Mouse (Mus musculus) testis, adult 2 months (tissue): Measurements from ENCODE around the gene Zfc3h1.

Experiments
- CTCF ChIP-seq: fragments of 200-500 bp; IDR thresholded peaks from 2 replicates; pipeline ENCODE4 v1.5.1; 2012; ENCODE audit warnings: low read depth, mild to moderate bottlenecking, inconsistent platforms, low read length, moderate library complexity; ENCODE audit not compliant: control insufficient read depth, insufficient read depth, insufficient replicate concordance
- POLR2A ChIP-seq: fragments of 200-500 bp; IDR thresholded peaks from 2 replicates; pipeline ENCODE4 v1.6.1; 2012; ENCODE audit warnings: low read depth, mild to moderate bottlenecking, inconsistent platforms, low read length, moderate library complexity; ENCODE audit not compliant: control insufficient read depth

DNA sequence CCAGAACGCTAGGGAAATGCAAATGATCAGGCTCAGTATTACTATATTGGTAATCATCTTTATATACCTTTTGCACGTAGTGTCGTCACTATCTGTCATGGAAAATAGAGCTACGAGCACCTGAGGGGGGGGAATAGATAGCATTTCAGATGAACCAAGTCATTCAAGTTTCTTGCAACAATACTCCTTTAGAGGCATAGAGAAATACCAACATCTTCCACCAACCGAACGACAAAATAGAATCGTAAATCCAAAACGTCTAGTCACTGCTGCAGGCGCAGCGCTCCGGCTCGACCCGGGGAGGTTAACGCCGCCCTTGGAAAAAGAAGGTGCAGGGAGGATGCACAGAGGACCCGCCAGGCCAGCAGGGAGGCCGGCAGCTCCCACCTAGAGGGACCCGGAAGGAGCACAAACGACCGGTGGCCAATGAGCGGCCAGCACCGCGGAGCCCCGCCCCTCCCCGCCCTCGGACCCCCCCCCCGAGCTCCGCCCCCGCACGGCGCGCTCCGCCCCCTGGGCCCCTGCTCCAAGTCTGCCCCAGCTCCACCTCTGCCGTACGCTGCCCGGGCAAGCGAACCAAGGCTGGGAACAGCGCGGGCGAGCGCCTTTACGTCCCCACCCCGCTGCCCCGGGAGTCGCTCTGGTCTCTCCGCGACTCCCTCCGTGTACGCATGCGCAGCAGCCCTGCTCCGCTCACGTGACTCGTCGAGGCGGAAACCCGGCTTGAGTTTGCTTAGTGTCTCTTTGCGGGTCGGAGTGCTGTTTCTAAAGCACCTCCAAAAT lies 22.7 kb upstream of the Zfc3h1 start, which contains the start of gene Tmem19:
- no peak for TF ChIP-seq CTCF
- peak; percentile 70 for TF ChIP-seq POLR2A
